Mouse (Mus musculus): ENCODE results near the gene Hoxa1. TPM values are rescaled to one million over a fixed set of nuclear protein-coding genes. Genes with fewer than 3 reads are reported as not detected.
A peak's percentile ranks its signal among the peaks of the same experiment; 100 is the strongest.

Hoxa1 gene
- polyA plus RNA-seq (2015; fragmentation: Nextera tagmentation; extraction: Ambion mirVana): not detected in 2 replicates

GRCm38 (mm10) chr6:52158276-52159051, at the start of gene Hoxa1:
Gene Hoxa1 (minus strand): TSS chr6:52158317.
- H3K4me2 ChIP-seq (ENCODE audit: low read length): peak within 1 kb of the TSS; percentile 56
- peaks cover 12% of the 10 kb centered on the region for H3K4me1 ChIP-seq (replicated peaks; ENCODE audit: control insufficient read depth, insufficient read depth, low read length)
- ATAC-seq: peak; percentile 76
- H3K27me3 ChIP-seq (replicated peaks; ENCODE audit: control insufficient read depth, insufficient read depth, low read length): peaks cover 90% of the 10 kb centered on the region
- under 1% methylated on average over 55 of the region's 55 CpGs for WGBS
- peak within 1 kb of the TSS; percentile 37 for H3K4me3 ChIP-seq (replicated peaks; ENCODE audit: low read length)
- no peaks in the 10 kb centered on the region for H3K9me3 ChIP-seq (ENCODE audit: control insufficient read depth, low read length)
- no peak within 1 kb of the TSS for H3K9ac ChIP-seq (replicated peaks; ENCODE audit: low read depth, low read length)
- H3K27ac ChIP-seq (ENCODE audit: low read length): no peak within 1 kb of the TSS
- no peaks in the 10 kb centered on the region for H3K36me3 ChIP-seq (ENCODE audit: control insufficient read depth, insufficient read depth)

- Histone ChIP-seq H3K9ac (replicated peaks; ENCODE audit: low read depth, low read length) (no peak overlapping the region), H3K27ac (ENCODE audit: low read length) (no peak overlapping the region), H3K36me3 (ENCODE audit: control insufficient read depth, insufficient read depth) (no peaks in the 10 kb centered on the region), H3K4me2 (ENCODE audit: low read length) (no peak overlapping the region), H3K9me3 (ENCODE audit: control insufficient read depth, low read length) (no peaks in the 10 kb centered on the region), H3K4me1 (replicated peaks; ENCODE audit: control insufficient read depth, insufficient read depth, low read length) (peaks cover 10% of the 10 kb centered on the region), H3K27me3 (replicated peaks; ENCODE audit: control insufficient read depth, insufficient read depth, low read length) (peaks cover 93% of the 10 kb centered on the region), H3K4me3 (replicated peaks; ENCODE audit: low read length) (no peak overlapping the region)
- ATAC-seq: no peak
These were observed 49.5 kb upstream of the Hoxa1 start for GRCm38 (mm10) chr6:52207684-52207976.

GRCm38 (mm10) chr6:52206882-52207683, 49.0 kb upstream of the Hoxa1 start:
- Histone ChIP-seq H3K9ac (replicated peaks; ENCODE audit: low read depth, low read length) (no peak overlapping the region), H3K4me1 (replicated peaks; ENCODE audit: control insufficient read depth, insufficient read depth, low read length) (peaks cover 10% of the 10 kb centered on the region), H3K27ac (ENCODE audit: low read length) (no peak overlapping the region), H3K9me3 (ENCODE audit: control insufficient read depth, low read length) (no peaks in the 10 kb centered on the region), H3K4me3 (replicated peaks; ENCODE audit: low read length) (no peak overlapping the region), H3K36me3 (ENCODE audit: control insufficient read depth, insufficient read depth) (no peaks in the 10 kb centered on the region), H3K27me3 (replicated peaks; ENCODE audit: control insufficient read depth, insufficient read depth, low read length) (peaks cover 93% of the 10 kb centered on the region), H3K4me2 (ENCODE audit: low read length) (no peak overlapping the region)
- no peak for ATAC-seq
- 4% methylated on average over 4 of the region's 4 CpGs for WGBS

GRCm38 (mm10) chr6:52205638-52206621, 47.8 kb upstream of the Hoxa1 start:
- Histone ChIP-seq H3K27ac (ENCODE audit: low read length) (no peak overlapping the region), H3K9me3 (ENCODE audit: control insufficient read depth, low read length) (no peaks in the 10 kb centered on the region), H3K36me3 (ENCODE audit: control insufficient read depth, insufficient read depth) (no peaks in the 10 kb centered on the region), H3K9ac (replicated peaks; ENCODE audit: low read depth, low read length) (no peak overlapping the region), H3K4me2 (ENCODE audit: low read length) (no peak overlapping the region), H3K27me3 (replicated peaks; ENCODE audit: control insufficient read depth, insufficient read depth, low read length) (peaks cover 93% of the 10 kb centered on the region), H3K4me3 (replicated peaks; ENCODE audit: low read length) (no peak overlapping the region), H3K4me1 (replicated peaks; ENCODE audit: control insufficient read depth, insufficient read depth, low read length) (peaks cover 8% of the 10 kb centered on the region)
- under 1% methylated on average over 55 of the region's 55 CpGs for whole genome bisulfite sequencing
- ATAC-seq: no peak

GRCm38 (mm10) chr6:52205221-52205620, 47.1 kb upstream of the Hoxa1 start:
- Histone ChIP-seq H3K27ac (ENCODE audit: low read length) (no peak overlapping the region), H3K9me3 (ENCODE audit: control insufficient read depth, low read length) (no peaks in the 10 kb centered on the region), H3K36me3 (ENCODE audit: control insufficient read depth, insufficient read depth) (no peaks in the 10 kb centered on the region), H3K4me1 (replicated peaks; ENCODE audit: control insufficient read depth, insufficient read depth, low read length) (peaks cover 8% of the 10 kb centered on the region), H3K9ac (replicated peaks; ENCODE audit: low read depth, low read length) (no peak overlapping the region), H3K4me3 (replicated peaks; ENCODE audit: low read length) (no peak overlapping the region), H3K27me3 (replicated peaks; ENCODE audit: control insufficient read depth, insufficient read depth, low read length) (peaks cover 94% of the 10 kb centered on the region), H3K4me2 (ENCODE audit: low read length) (no peak overlapping the region)
- ATAC-seq: no peak
- 5% methylated on average over 14 of the region's 14 CpGs for WGBS

GRCm38 (mm10) chr6:52204050-52204752, 46.1 kb upstream of the Hoxa1 start, which contains the start of gene Hoxa5:
Gene Hoxa5 (minus strand): TSS chr6:52204587.
- Histone ChIP-seq H3K4me1 (replicated peaks; ENCODE audit: control insufficient read depth, insufficient read depth, low read length) (peaks cover 8% of the 10 kb centered on the region), H3K27me3 (replicated peaks; ENCODE audit: control insufficient read depth, insufficient read depth, low read length) (peaks cover 94% of the 10 kb centered on the region), H3K4me3 (replicated peaks; ENCODE audit: low read length) (0 out of 2 replicates have a peak within 1 kb of the TSS, but pooled peaks have one; percentile 5), H3K36me3 (ENCODE audit: control insufficient read depth, insufficient read depth) (no peaks in the 10 kb centered on the region), H3K4me2 (ENCODE audit: low read length) (no peak within 1 kb of the TSS), H3K9ac (replicated peaks; ENCODE audit: low read depth, low read length) (no peak within 1 kb of the TSS), H3K9me3 (ENCODE audit: control insufficient read depth, low read length) (no peaks in the 10 kb centered on the region), H3K27ac (ENCODE audit: low read length) (no peak within 1 kb of the TSS)
- no peak for ATAC-seq
- under 1% methylated on average over 64 of the region's 65 CpGs for WGBS

- WGBS: 1% methylated on average over 45 of the region's 46 CpGs
- H3K9ac ChIP-seq (replicated peaks; ENCODE audit: low read depth, low read length): no peak overlapping the region
These were observed 45.4 kb upstream of the Hoxa1 start for GRCm38 (mm10) chr6:52203371-52204049.

GRCm38 (mm10) chr6:52203121-52203370, 44.9 kb upstream of the Hoxa1 start:
- Histone ChIP-seq H3K4me3 (replicated peaks; ENCODE audit: low read length) (no peak overlapping the region), H3K27ac (ENCODE audit: low read length) (no peak overlapping the region), H3K9me3 (ENCODE audit: control insufficient read depth, low read length) (no peaks in the 10 kb centered on the region), H3K9ac (replicated peaks; ENCODE audit: low read depth, low read length) (no peak overlapping the region), H3K4me2 (ENCODE audit: low read length) (no peak overlapping the region), H3K36me3 (ENCODE audit: control insufficient read depth, insufficient read depth) (no peaks in the 10 kb centered on the region), H3K27me3 (replicated peaks; ENCODE audit: control insufficient read depth, insufficient read depth, low read length) (peaks cover 94% of the 10 kb centered on the region), H3K4me1 (replicated peaks; ENCODE audit: control insufficient read depth, insufficient read depth, low read length) (peaks cover 8% of the 10 kb centered on the region)
- ATAC-seq: no peak
- under 1% methylated on average over 10 of the region's 10 CpGs for WGBS

More at GRCm38 (mm10) chr6:52203371-52204049, 45.4 kb upstream of the Hoxa1 start:
- H3K4me2 ChIP-seq (ENCODE audit: low read length): no peak overlapping the region
- ATAC-seq: no peak; the same call in 1 of the 2 replicates
- H3K4me3 ChIP-seq (replicated peaks; ENCODE audit: low read length): 0 out of 2 replicates have a peak overlapping the region, but pooled peaks have one; percentile 5
- no peaks in the 10 kb centered on the region for H3K36me3 ChIP-seq (ENCODE audit: control insufficient read depth, insufficient read depth)
- no peaks in the 10 kb centered on the region for H3K9me3 ChIP-seq (ENCODE audit: control insufficient read depth, low read length)
- peaks cover 94% of the 10 kb centered on the region for H3K27me3 ChIP-seq (replicated peaks; ENCODE audit: control insufficient read depth, insufficient read depth, low read length)
- peaks cover 8% of the 10 kb centered on the region for H3K4me1 ChIP-seq (replicated peaks; ENCODE audit: control insufficient read depth, insufficient read depth, low read length)
- no peak overlapping the region for H3K27ac ChIP-seq (ENCODE audit: low read length)
